Mouse (Mus musculus) small intestine, adult 2 months (tissue): Measurements from ENCODE around the gene Cdipt. TPM values are rescaled to one million over a fixed set of nuclear protein-coding genes. Genes with fewer than 3 reads are reported as not detected.

Experiments
- H3K27ac ChIP-seq: fragments of 200-500 bp; 2 replicates; pipeline ENCODE4 v1.5.1; 2012; ENCODE audit warnings: low read depth, low read length, control low read depth, inconsistent platforms; ENCODE audit not compliant: insufficient read depth
- H3K27me3 ChIP-seq: fragments of 200-500 bp; 2 replicates; pipeline ENCODE4 v1.6.1; 2012; ENCODE audit warnings: mild to moderate bottlenecking, moderate library complexity, low read length, inconsistent platforms; ENCODE audit not compliant: control insufficient read depth, insufficient read depth
- H3K36me3 ChIP-seq: fragments of 200-500 bp; 2 replicates; pipeline ENCODE4 v1.6.1; 2012; ENCODE audit warnings: mild to moderate bottlenecking, low read length, control low read depth, inconsistent platforms; ENCODE audit not compliant: control insufficient read depth, insufficient read depth
- H3K4me1 ChIP-seq: fragments of 200-500 bp; 2 replicates; pipeline ENCODE4 v1.6.1; 2012; ENCODE audit warnings: low read length, inconsistent platforms, mixed read lengths; ENCODE audit not compliant: control insufficient read depth, insufficient read depth, insufficient read length
- H3K4me3 ChIP-seq: fragments of 200-500 bp; 2 replicates; pipeline ENCODE4 v1.5.1; 2012; ENCODE audit warnings: low read depth, mild to moderate bottlenecking, control low read depth, inconsistent platforms, low read length, moderate library complexity
- CTCF ChIP-seq: fragments of 200-500 bp; IDR thresholded peaks from 2 replicates; pipeline ENCODE4 v1.5.1; 2012; ENCODE audit warnings: low read depth, mild to moderate bottlenecking, control low read depth, inconsistent platforms, low read length, moderate library complexity, mixed read lengths; ENCODE audit not compliant: insufficient replicate concordance, insufficient read length; ENCODE audit errors: extremely low read depth
- POLR2A ChIP-seq: fragments of 200-500 bp; IDR thresholded peaks from 2 replicates; pipeline ENCODE4 v1.6.1; 2012; ENCODE audit warnings: low read depth, mild to moderate bottlenecking, control low read depth, inconsistent platforms, low read length, moderate library complexity
- WGBS: fragments of 180-500 bp; shearing (Covaris S2); methylation state at CpG from one replicate; pipeline ENCODE4 v1.1.7; 2018; 5-methylcytosine and 5-hydroxymethylcytosine counted together
- polyA plus RNA-seq: library from polyadenylated mRNA; depleted of rRNA; stranded (reverse); fragments of >200 nt; gene quantifications from 2 replicates; pipeline ENCODE4 v1.2.3, GENCODE M21; 2012

Gene Cdipt
- polyA plus RNA-seq, 1 experiment, result 467 TPM

DNA sequence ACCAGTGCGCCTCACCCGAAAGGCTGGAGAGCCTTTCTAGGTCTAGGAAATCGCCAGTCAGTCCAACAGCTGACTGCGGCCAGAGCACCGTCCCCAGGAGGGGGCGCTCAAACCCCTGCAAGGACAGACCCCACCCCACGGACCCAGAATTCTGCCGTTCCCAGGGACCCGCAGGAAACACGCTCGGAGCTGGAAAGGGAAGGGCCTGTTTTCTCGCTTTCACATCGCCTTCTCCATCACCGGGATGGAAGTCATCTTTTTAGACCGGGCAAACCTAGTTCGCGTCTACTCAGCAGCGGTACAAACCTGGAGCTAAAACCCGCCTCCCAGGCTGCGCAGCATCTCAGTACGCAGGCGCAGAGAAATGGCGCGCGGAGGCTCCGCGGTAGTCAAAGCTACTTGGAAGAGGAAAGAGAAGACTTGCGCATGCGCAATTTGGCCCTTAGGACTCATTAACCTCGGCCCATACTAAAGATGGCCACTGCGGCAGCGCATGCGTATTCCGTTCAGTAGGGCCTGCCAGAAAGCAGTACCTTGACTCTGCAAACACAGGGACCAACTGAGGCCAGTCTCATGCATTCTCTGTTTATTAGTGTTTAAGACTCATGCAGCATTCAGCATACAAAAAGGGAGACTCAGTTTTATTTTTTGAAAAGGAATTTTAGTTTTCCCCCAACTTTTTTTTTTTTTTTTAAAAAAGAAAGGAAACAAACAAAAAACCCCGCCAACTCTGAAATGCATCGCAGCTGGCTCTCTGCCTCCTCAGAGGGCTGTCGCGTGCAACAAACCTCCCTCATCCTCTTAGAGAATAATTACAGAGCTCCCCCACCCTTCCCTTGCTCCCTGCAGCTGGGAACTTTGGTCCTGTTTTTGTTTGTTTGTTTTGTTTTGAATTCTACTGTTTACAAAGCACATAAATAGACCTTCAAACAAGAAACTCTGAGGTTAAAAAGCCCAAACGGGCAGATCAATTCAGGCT, 41.5 kb downstream of the Cdipt start, which contains the start of gene Pagr1a:
Gene Pagr1a, minus strand, starts transcription at position 382 of the 979 bp plus-strand sequence.
- TF ChIP-seq POLR2A (peak; percentile 68), CTCF (peak; percentile 98)
- WGBS, result 2% methylated on average over 39 of the region's 39 CpGs
- H3K4me1 ChIP-seq, result peaks cover 25% of the 10 kb centered on the region
- no peaks in the 10 kb centered on the region for H3K27me3 ChIP-seq
- H3K27ac ChIP-seq, result peak within 1 kb of the TSS; percentile 90
- H3K4me3 ChIP-seq, result peak within 1 kb of the TSS; percentile 68
- H3K36me3 ChIP-seq, result peaks cover 6% of the 10 kb centered on the region; the same call in 1 of the 2 replicates

GRCm38 (mm10) chr7:127017950-127018345, 42.2 kb downstream of the Cdipt start:
- 66% methylated on average over 6 of the region's 6 CpGs for WGBS
- TF ChIP-seq POLR2A (no peak), CTCF (no peak)
- H3K36me3 ChIP-seq, result peaks cover 11% of the 10 kb centered on the region; the same call in 1 of the 2 replicates
- H3K4me1 ChIP-seq, result peaks cover 19% of the 10 kb centered on the region
- H3K27ac ChIP-seq, result no peak overlapping the region
- no peaks in the 10 kb centered on the region for H3K27me3 ChIP-seq
- H3K4me3 ChIP-seq, result no peak overlapping the region

DNA sequence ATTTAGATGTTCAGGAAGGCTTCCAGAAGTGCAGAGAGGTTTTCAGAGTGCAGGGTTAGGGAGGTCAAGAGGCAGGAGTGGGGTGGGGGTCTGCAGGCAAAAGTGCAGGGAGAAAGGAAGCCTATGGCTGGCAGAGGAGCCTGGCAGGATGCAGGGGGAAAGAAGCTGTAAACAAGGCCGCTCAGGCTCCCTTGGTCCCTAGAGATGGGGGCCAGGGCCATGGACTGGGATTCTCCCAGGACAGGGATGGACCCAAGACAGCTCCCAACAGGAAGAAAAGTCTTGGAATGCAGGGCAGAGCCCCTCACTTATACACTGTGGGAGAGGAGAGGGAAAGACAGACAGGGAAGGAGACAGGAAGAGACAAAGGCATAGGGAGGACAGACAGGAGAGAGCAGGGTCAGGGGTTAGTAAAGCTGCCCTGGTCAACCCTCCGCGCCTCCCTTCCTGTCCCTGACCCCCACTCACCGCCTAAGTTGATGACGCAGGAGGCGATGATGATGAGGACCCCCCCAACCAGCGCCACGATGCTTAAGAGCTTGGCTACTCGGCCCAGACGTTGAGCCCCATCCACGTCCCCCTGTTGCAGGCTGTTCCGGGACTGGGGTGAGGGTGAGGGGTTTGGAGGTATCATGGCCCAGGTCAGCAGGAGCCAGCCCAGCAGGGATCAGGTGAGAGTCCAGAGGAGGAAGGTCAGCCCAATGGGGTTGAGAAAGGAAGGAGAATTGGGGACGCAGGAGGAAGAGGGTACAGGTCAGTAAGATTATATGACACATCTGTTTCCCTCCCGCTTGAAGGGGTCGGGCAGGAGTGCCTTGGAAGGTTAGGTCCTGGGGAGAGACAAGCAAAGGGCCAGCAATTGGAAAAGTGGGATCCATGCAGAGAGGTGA, 42.9 kb downstream of the Cdipt start:
- Histone ChIP-seq H3K36me3 (peaks cover 17% of the 10 kb centered on the region), H3K27me3 (no peaks in the 10 kb centered on the region), H3K27ac (no peak overlapping the region), H3K4me1 (peaks cover 13% of the 10 kb centered on the region), H3K4me3 (no peak overlapping the region)
- TF ChIP-seq CTCF, result no peak
- 87% methylated on average over 15 of the region's 15 CpGs for WGBS

DNA sequence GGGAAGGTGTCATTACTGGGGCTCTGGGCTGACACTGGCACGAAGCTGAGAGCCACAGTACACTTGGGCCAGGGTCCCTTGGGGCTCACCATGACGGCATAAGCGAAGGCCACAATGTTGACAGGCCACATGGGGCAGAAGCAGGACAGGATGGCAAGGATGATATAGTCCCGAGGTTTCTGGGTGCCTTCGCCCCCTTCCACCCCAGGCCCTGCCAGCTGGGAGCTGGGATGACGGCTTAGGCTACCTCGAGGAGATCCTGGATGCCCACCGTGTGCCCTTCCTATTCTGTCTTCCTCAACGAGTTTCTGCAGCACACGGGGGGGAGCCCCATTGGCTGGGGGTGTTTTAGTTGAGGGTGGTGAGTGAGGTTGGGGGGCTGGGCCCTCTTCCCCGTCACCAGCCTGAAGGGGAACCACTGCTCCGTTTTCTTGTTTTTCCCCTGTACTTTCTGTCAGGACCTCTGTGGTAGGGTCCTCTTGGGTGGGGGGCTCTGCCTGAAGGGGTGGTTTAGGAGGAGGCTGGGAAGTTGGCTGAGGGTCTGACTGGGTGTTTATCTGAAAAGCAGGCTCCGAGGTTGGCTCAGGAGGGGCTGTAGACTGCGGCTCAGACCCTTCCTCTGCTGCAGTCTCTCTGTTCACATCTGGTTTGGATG, 43.7 kb downstream of the Cdipt start:
- WGBS, result 79% methylated on average over 14 of the region's 14 CpGs
- H3K36me3 ChIP-seq, result peaks cover 25% of the 10 kb centered on the region
- no peaks in the 10 kb centered on the region for H3K27me3 ChIP-seq
- TF ChIP-seq POLR2A (no peak), CTCF (no peak)
- peaks cover 13% of the 10 kb centered on the region for H3K4me1 ChIP-seq
- H3K27ac ChIP-seq, result no peak overlapping the region
- H3K4me3 ChIP-seq, result no peak overlapping the region

GRCm38 (mm10) chr7:127020031-127020430, 44.3 kb downstream of the Cdipt start:
- TF ChIP-seq CTCF, result no peak
- TF ChIP-seq POLR2A, result no peak
- 87% methylated on average over 3 of the region's 3 CpGs for WGBS
- peaks cover 13% of the 10 kb centered on the region for H3K4me1 ChIP-seq
- H3K4me3 ChIP-seq, result no peak overlapping the region
- no peak overlapping the region for H3K27ac ChIP-seq
- peaks cover 24% of the 10 kb centered on the region for H3K36me3 ChIP-seq
- H3K27me3 ChIP-seq, result no peaks in the 10 kb centered on the region

DNA sequence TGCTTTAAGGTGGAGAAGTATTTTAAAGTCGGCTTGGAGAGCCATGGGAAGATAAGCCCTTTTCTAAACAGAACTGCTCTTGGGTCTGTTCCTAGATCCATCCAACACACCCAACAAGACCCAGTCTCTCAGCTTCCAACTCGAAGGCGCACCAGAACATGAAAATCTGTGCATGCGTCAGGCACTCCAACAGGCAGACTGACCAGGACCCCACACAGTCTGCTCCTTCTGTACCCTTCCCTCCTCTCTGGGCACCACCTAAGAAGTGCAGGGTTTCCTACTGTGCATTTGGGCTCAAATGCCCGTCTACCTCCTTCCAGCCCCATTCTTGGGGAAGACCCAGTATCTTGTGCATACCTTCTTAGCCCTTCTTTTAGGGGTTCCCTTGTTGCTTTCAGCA, 44.8 kb downstream of the Cdipt start:
- Histone ChIP-seq H3K36me3 (peaks cover 22% of the 10 kb centered on the region), H3K27ac (peak overlapping the region; percentile 8; the same call in 1 of the 2 replicates), H3K27me3 (no peaks in the 10 kb centered on the region), H3K4me3 (peak overlapping the region; percentile 55), H3K4me1 (peaks cover 12% of the 10 kb centered on the region)
- 58% methylated on average over 5 of the region's 5 CpGs for whole genome bisulfite sequencing
- TF ChIP-seq CTCF (no peak), POLR2A (no peak)
